In genomic region chr4:21689492-21689941, GRCm38 (mm10) we compare ENCODE assay signal across 13 mouse cellular contexts. TPM values are rescaled to one million over a fixed set of nuclear protein-coding genes. Genes with fewer than 3 reads are reported as not detected.
A peak's percentile ranks its signal among the peaks of the same experiment; 100 is the strongest.
DNase-seq lines count a peak whose midpoint lies in the region; ATAC-seq and TF ChIP-seq lines count a peak whose summit lies in the region.
"Had no signal": no experiment of that assay in that cellular context is flagged by ENCODE, and none has a peak within 500 bp of the region (broad histone marks: within the 10 kb centered on the region; RNA-seq: fewer than 3 reads in every experiment).

No protein-coding gene starts in this region.

- H3K36me3 ChIP-seq in ES-Bruce4 (ENCODE audit: control insufficient read depth, insufficient read depth, low read length, poor library complexity, severe bottlenecking) = no peaks in the 10 kb centered on the region
- H3K36me3 ChIP-seq in forebrain, embryonic 16.5 days (ENCODE audit: control insufficient read depth, insufficient read depth) = no peaks in the 10 kb centered on the region
- no peaks in the 10 kb centered on the region for H3K36me3 ChIP-seq in midbrain, embryonic 13.5 days

- H3K4me3 ChIP-seq in gastrocnemius, adult 2 months = peak overlapping the region; percentile 75
- H3K4me3 ChIP-seq in ES-Bruce4 (ENCODE audit: low read depth, low read length) = 0 out of 2 replicates have a peak overlapping the region, but pooled peaks have one; percentile 6
- peak overlapping the region; percentile 45 for H3K4me3 ChIP-seq in forebrain, embryonic 16.5 days (replicated peaks; ENCODE audit: low read length)
- peak overlapping the region; percentile 49 for H3K4me3 ChIP-seq in midbrain, embryonic 13.5 days (replicated peaks)

- no peak overlapping the region for H3K9ac ChIP-seq in ES-Bruce4 (ENCODE audit: low read depth, poor library complexity, severe bottlenecking)
- H3K9ac ChIP-seq in forebrain, embryonic 16.5 days (replicated peaks; ENCODE audit: low read depth, low read length) = no peak overlapping the region
- H3K9ac ChIP-seq in midbrain, embryonic 13.5 days (replicated peaks) = no peak overlapping the region

- TF ChIP-seq CTCF in gastrocnemius, adult 2 months (IDR thresholded peaks at IDR 0.05) = no peak
- no peak for TF ChIP-seq CTCF in ES-Bruce4 (IDR thresholded peaks at IDR 0.05; ENCODE audit: low read depth, low read length)

- peaks cover 44% of the 10 kb centered on the region for H3K27me3 ChIP-seq in ES-Bruce4 (ENCODE audit: control insufficient read depth, insufficient read depth, low read length, poor library complexity, severe bottlenecking)
- H3K27me3 ChIP-seq in forebrain, embryonic 16.5 days (replicated peaks; ENCODE audit: control insufficient read depth, insufficient read depth, low read length) = peaks cover 55% of the 10 kb centered on the region
- peaks cover 91% of the 10 kb centered on the region for H3K27me3 ChIP-seq in midbrain, embryonic 13.5 days

- no peak overlapping the region for H3K27ac ChIP-seq in gastrocnemius, adult 2 months
- no peak overlapping the region for H3K27ac ChIP-seq in ES-Bruce4 (ENCODE audit: insufficient read depth, low read length)
- H3K27ac ChIP-seq in forebrain, embryonic 16.5 days (ENCODE audit: low read length) = no peak overlapping the region
- no peak overlapping the region for H3K27ac ChIP-seq in midbrain, embryonic 13.5 days
- H3K27ac ChIP-seq: left cerebral cortex, adult 2 months had no signal

- TF ChIP-seq EP300 in ES-Bruce4 (IDR thresholded peaks at IDR 0.05; ENCODE audit: insufficient read depth, low read depth, low read length) = no peak

- H3K9me3 ChIP-seq in ES-Bruce4 (replicated peaks; ENCODE audit: control insufficient read depth, insufficient read depth, low read length, poor library complexity, severe bottlenecking) = no peaks in the 10 kb centered on the region
- H3K9me3 ChIP-seq in forebrain, embryonic 16.5 days (ENCODE audit: control insufficient read depth, low read length) = no peaks in the 10 kb centered on the region
- H3K9me3 ChIP-seq in midbrain, embryonic 13.5 days = no peaks in the 10 kb centered on the region

- intact Hi-C loops in gastrocnemius, adult 2 months (cut with DNase I) = no loop called here

- H3K4me1 ChIP-seq in ES-Bruce4 (ENCODE audit: control insufficient read depth, insufficient read depth, low read length) = no peaks in the 10 kb centered on the region
- H3K4me1 ChIP-seq in forebrain, embryonic 16.5 days (replicated peaks; ENCODE audit: control insufficient read depth, insufficient read depth, low read length) = peaks cover 18% of the 10 kb centered on the region
- H3K4me1 ChIP-seq in midbrain, embryonic 13.5 days (replicated peaks) = peaks cover 32% of the 10 kb centered on the region

- no peak for DNase-seq in gastrocnemius, adult 2 months
- DNase-seq in gastrocnemius, postnatal 10 days = no peak
- DNase-seq in thymus, postnatal 14 days = no peak
- no peak for DNase-seq in c-Kit-positive CD71-positive TER-119-positive erythroid progenitor cells, embryonic 14.5 days (ENCODE audit: low spot score)
- DNase-seq in lung, postnatal 10 days = no peak
- DNase-seq: right cerebral cortex, postnatal 25 days had no signal

- TF ChIP-seq POLR2A in ES-Bruce4 (IDR thresholded peaks at IDR 0.05; ENCODE audit: insufficient read depth, low read length) = no peak

- under 1% methylated on average over 18 of the region's 18 CpGs for WGBS in forebrain, embryonic 16.5 days
- 0% methylated on average over 18 of the region's 18 CpGs for WGBS in midbrain, embryonic 13.5 days

- peak; percentile 69 for ATAC-seq in forebrain, embryonic 16.5 days
- peak; percentile 43 for ATAC-seq in midbrain, embryonic 13.5 days

- peak overlapping the region; percentile 76 for H3K4me2 ChIP-seq in forebrain, embryonic 16.5 days (ENCODE audit: low read length)
- peak overlapping the region; percentile 79 for H3K4me2 ChIP-seq in midbrain, embryonic 13.5 days (replicated peaks)

RNA-seq across cellular contexts. Expression of gene Prdm13, which starts 3.8 kb away (rescaled TPM):
- not detected for total RNA-seq in gastrocnemius, adult 2 months (2021)
- total RNA-seq in gastrocnemius, postnatal 10 days (2021) = not detected
- polyA plus RNA-seq in ES-Bruce4 (2011; ENCODE audit: insufficient read depth, insufficient read length, low read depth, missing spikeins) = not detected in 2 replicates
- not detected in 2 replicates for polyA plus RNA-seq in forebrain, embryonic 16.5 days (2015; fragmentation: Nextera tagmentation; extraction: Ambion mirVana)
- 0.28 and 0.45 TPM in 2 replicates for polyA plus RNA-seq in midbrain, embryonic 13.5 days (2015; fragmentation: Nextera tagmentation; extraction: Ambion mirVana)
- total RNA-seq: gastrocnemius, postnatal 4 days; left cerebral cortex, adult 2 months; megakaryocyte progenitor cell, adult 5-6 weeks had no signal
- polyA plus RNA-seq: cerebellum, adult 2 months had no signal

RNA-seq across cellular contexts. Expression of gene Ccnc, which starts 38.0 kb away (rescaled TPM):
- 10 to 100 TPM; 10.1 to 11.8 TPM for total RNA-seq in gastrocnemius, adult 2 months (2021)
- total RNA-seq in gastrocnemius, postnatal 10 days (2021) = 10 to 100 TPM; 11.3 to 12.1 TPM
- 79.5 and 95.5 TPM in 2 replicates for polyA plus RNA-seq in ES-Bruce4 (2011; ENCODE audit: insufficient read depth, insufficient read length, low read depth, missing spikeins)
- polyA plus RNA-seq in forebrain, embryonic 16.5 days (2015; fragmentation: Nextera tagmentation; extraction: Ambion mirVana) = 68.4 and 68.5 TPM in 2 replicates
- 65.7 and 75.0 TPM in 2 replicates for polyA plus RNA-seq in midbrain, embryonic 13.5 days (2015; fragmentation: Nextera tagmentation; extraction: Ambion mirVana)

Comparison
In these comparisons a context has a peak if more than half of its experiments do, and no peak if none do; other contexts are left out.
1. H3K4me3 ChIP-seq: peak in every context shown above with its lines; median percentile 75 in gastrocnemius, adult 2 months; 49 in midbrain, embryonic 13.5 days; 45 in forebrain, embryonic 16.5 days; 6 in ES-Bruce4.